Mouse (Mus musculus) heart, embryonic 12.5 days (tissue): ENCODE results near the gene Gast. TPM values are rescaled to one million over a fixed set of nuclear protein-coding genes. Genes with fewer than 3 reads are reported as not detected.
"Not testable (repeated sequence)": the region's sequence is repeated elsewhere in the genome, so short reads cannot be mapped to it uniquely, and the experiment has no call there.

ENCODE experiments used
- ATAC-seq: fragments of 200-750 bp; cut with Nextera tagmentation; 2 replicates; pipeline ENCODE4 v1.8.0; 2017; ENCODE audit warnings: moderate TSS enrichment, moderate library complexity; ENCODE audit not compliant: insufficient number of reproducible peaks, low FRiP score
- H3K27ac ChIP-seq: fragments of 300-500 bp; sonication (generic); 2 replicates; pipeline ENCODE4 v1.5.1; 2016; ENCODE audit warnings: mild to moderate bottlenecking, moderate library complexity; ENCODE audit not compliant: poor library complexity, severe bottlenecking
- H3K27me3 ChIP-seq: fragments of 300-500 bp; sonication (generic); replicated peaks from 2 replicates; pipeline ENCODE4 v1.6.1; 2016; ENCODE audit warnings: mild to moderate bottlenecking, moderate library complexity
- H3K36me3 ChIP-seq: fragments of 300-500 bp; sonication (generic); 2 replicates; pipeline ENCODE4 v1.6.1; 2016; ENCODE audit warnings: mild to moderate bottlenecking, moderate library complexity
- H3K4me1 ChIP-seq: fragments of 300-500 bp; sonication (generic); replicated peaks from 2 replicates; pipeline ENCODE4 v1.6.1; 2016; ENCODE audit warnings: mild to moderate bottlenecking
- H3K4me2 ChIP-seq: fragments of 300-500 bp; sonication (generic); 2 replicates; pipeline ENCODE4 v1.6.1; 2016; ENCODE audit warnings: mild to moderate bottlenecking, moderate library complexity
- H3K4me3 ChIP-seq: fragments of 300-500 bp; sonication (generic); 2 replicates; pipeline ENCODE4 v1.5.1; 2016; ENCODE audit warnings: mild to moderate bottlenecking
- H3K9ac ChIP-seq: fragments of 300-500 bp; sonication (generic); 2 replicates; pipeline ENCODE4 v1.6.1; 2016; ENCODE audit warnings: mild to moderate bottlenecking, moderate library complexity
- H3K9me3 ChIP-seq: fragments of 300-500 bp; sonication (generic); replicated peaks from 2 replicates; pipeline ENCODE4 v1.6.1; 2016; ENCODE audit warnings: mild to moderate bottlenecking, moderate library complexity
- WGBS: fragments of 180-500 bp; shearing (Covaris S2); methylation state at CpG from one replicate; pipeline ENCODE4 v1.1.7; 2016; 5-methylcytosine and 5-hydroxymethylcytosine counted together
- polyA plus RNA-seq: library from polyadenylated mRNA; unstranded; fragments of >200 nt; fragmentation: Nextera tagmentation; extraction: Ambion mirVana; gene quantifications from 2 replicates; pipeline ENCODE4 v1.2.1, GENCODE M21; 2016

Gene Gast
- polyA plus RNA-seq, 1 experiment from 2014 or later = not detected

- 66% methylated on average over 3 of the region's 3 CpGs for WGBS
- no peak for ATAC-seq
- no peak overlapping the region for H3K9ac ChIP-seq
These were observed 1.5 kb downstream of the Gast start for GRCm38 (mm10) chr11:100335731-100336130.

GRCm38 (mm10) chr11:100344269-100344668 is 10.1 kb downstream of the Gast start:
- Histone ChIP-seq H3K27ac (no peak overlapping the region), H3K4me2 (no peak overlapping the region), H3K4me3 (no peak overlapping the region), H3K9me3 (no peaks in the 10 kb centered on the region), H3K36me3 (no peaks in the 10 kb centered on the region), H3K4me1 (no peaks in the 10 kb centered on the region), H3K9ac (no peak overlapping the region), H3K27me3 (peaks cover 7% of the 10 kb centered on the region; the same call in 1 of the 2 replicates)
- 82% methylated on average over 10 of the region's 10 CpGs for WGBS
- ATAC-seq = no peak

More at GRCm38 (mm10) chr11:100335731-100336130, 1.5 kb downstream of the Gast start:
- Histone ChIP-seq H3K27ac (no peak overlapping the region), H3K27me3 (no peaks in the 10 kb centered on the region), H3K9me3 (no peaks in the 10 kb centered on the region), H3K4me3 (no peak overlapping the region), H3K4me1 (peaks cover 5% of the 10 kb centered on the region; the same call in 1 of the 2 replicates), H3K4me2 (no peak overlapping the region), H3K36me3 (no peaks in the 10 kb centered on the region)

DNA sequence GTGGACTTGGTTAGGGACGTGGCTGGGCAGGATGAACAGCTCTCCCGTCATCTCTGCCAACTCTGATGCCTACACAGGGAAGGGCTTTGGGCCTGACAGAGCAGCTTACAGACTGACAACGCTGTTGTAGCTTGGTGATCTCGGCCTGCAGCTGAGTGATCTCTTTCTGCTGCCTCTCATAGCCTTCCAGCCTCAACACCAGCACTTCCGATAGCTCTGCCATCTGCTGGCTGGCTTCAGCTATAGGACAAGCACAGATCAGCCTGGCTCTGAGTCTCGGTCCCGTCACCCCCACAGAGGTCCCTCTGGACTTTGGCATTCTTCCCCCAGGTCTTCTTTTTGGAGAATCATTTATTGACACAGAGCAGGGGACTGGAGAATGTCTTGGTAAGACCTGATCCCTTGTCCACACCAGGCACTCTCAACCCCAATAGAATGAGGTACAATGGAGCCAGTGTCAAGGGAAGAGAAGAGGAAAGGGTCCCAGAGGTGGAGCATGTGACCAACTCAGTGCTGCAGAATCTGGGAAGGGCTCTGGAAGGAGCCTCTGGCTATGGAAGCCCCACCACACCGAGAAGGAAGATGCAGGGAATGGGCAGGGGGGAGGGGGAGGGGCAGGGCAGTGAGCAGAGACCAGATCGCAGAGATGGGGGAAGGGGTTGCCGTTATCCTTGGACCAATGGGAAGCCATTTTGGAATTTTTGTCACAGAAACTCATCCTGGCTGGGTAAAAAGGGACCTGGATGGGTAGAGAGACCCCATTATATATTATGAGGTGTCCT is 18.1 kb downstream of the Gast start:
- H3K27me3 ChIP-seq = peaks cover 42% of the 10 kb centered on the region
- 26% methylated on average over 10 of the region's 10 CpGs for whole genome bisulfite sequencing
- H3K9ac ChIP-seq = no peak overlapping the region

DNA sequence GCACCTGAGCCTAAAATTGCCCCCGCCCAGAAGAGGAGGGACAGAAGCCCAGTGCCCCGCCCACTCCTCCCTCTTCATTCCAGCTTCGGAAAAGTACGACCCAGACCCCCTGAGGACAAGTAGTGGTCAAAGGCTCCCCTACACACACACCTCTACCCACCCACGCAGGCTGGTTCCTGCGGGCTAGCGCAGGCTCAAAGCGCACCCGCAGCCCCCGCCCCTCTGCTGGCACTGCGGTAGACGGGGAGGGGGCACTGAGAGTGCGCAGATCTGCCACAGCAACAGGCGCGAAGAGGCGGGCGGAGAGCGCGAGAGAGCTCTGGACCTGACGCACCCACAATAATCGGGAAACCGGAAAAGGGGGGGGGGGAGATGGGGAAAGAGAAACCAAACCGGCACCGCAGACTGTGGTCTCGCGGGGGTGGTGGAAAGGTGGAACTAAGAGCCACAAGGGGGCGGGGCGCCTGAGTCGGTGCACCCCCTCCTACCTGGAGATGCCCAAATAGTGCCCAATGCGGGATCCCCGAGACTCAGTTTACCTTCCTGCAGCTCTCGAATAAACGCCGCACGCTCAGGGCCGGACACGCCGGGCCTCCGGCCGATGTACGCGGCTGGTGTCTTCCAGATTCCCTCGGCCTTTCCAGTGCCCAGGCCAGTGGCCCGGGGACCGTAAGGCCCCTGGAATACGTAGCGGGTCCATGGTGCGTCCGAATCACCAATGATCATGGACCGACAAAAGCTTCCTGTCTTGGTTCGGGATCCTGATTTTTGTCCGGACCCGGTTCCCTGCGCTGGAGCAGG is 21.1 kb downstream of the Gast start:
- peak overlapping the region; percentile 76 for H3K9ac ChIP-seq
- H3K27ac ChIP-seq = no peak overlapping the region
- no peaks in the 10 kb centered on the region for H3K36me3 ChIP-seq
- WGBS = 2% methylated on average over 54 of the region's 54 CpGs
- ATAC-seq = peak; percentile 49
- peaks cover 15% of the 10 kb centered on the region; the same call in 1 of the 2 replicates for H3K4me1 ChIP-seq
- H3K27me3 ChIP-seq = peaks cover 59% of the 10 kb centered on the region
- peak overlapping the region; percentile 67 for H3K4me3 ChIP-seq
- H3K9me3 ChIP-seq = no peaks in the 10 kb centered on the region
- H3K4me2 ChIP-seq = peak overlapping the region; percentile 99

More for the DNA sequence above, 18.1 kb downstream of the Gast start:
- H3K4me1 ChIP-seq = peaks cover 15% of the 10 kb centered on the region; the same call in 1 of the 2 replicates
- no peak overlapping the region for H3K4me3 ChIP-seq
- H3K36me3 ChIP-seq = no peaks in the 10 kb centered on the region
- no peaks in the 10 kb centered on the region for H3K9me3 ChIP-seq
- no peak overlapping the region for H3K27ac ChIP-seq
- no peak overlapping the region for H3K4me2 ChIP-seq
- no peak for ATAC-seq

DNA sequence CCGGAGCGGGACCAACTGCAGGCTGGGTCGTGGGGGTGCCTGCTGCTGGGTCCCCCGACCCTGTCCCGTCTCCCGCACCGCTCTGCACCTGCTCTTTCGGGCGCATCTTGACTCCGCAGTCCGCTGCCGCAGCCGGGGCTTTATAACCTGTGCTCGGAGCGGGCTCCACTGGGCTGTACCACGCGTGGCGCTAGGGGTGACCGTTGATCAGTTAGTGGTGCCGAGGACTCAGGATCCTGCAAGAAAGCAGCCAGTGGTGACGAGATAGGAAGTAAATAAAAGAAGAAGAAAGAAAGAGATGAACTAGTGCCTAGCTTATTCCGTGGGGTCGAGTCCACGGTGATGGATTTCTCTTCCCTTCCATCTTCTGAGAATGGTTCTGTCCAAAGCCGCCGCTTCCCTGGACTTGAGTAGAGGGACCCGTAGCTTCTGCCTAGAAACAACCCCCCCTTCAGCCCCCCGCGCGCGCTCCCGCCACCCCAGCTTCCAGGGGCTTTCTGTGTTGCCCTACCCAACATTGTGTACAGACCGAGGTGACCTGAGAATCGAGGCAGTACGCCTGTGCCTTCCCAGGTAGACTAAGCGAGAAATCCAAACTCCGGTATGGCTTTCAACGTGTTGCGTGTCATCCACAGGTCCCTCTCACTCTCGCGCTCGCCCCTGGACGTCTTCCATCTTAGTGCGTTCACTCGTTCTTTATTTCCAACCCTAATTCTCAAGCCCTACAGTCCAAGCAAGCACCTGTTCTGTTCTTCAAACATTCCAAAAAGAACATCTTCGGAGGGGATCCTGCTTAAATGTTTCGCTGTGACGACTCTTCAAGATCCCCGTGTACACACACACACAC is 22.0 kb downstream of the Gast start, which contains the start of gene Hap1:
Hap1 (minus strand) TSS at position 157 of the 847 bp plus-strand sequence.
- peak; percentile 49; the same call in 1 of the 2 replicates for ATAC-seq
- H3K27ac ChIP-seq = no peak within 1 kb of the TSS
- peaks cover 15% of the 10 kb centered on the region; the same call in 1 of the 2 replicates for H3K4me1 ChIP-seq
- no peaks in the 10 kb centered on the region for H3K36me3 ChIP-seq
- peak within 1 kb of the TSS; percentile 67 for H3K4me3 ChIP-seq
- WGBS = 3% methylated on average over 49 of the region's 49 CpGs
- no peaks in the 10 kb centered on the region for H3K9me3 ChIP-seq
- H3K27me3 ChIP-seq = peaks cover 62% of the 10 kb centered on the region
- peak within 1 kb of the TSS; percentile 76 for H3K9ac ChIP-seq
- peak within 1 kb of the TSS; percentile 99 for H3K4me2 ChIP-seq

GRCm38 (mm10) chr11:100356819-100357211 is 22.6 kb downstream of the Gast start:
- Histone ChIP-seq H3K27me3 (peaks cover 62% of the 10 kb centered on the region), H3K9ac (no peak overlapping the region; the same call in 1 of the 2 replicates)

DNA sequence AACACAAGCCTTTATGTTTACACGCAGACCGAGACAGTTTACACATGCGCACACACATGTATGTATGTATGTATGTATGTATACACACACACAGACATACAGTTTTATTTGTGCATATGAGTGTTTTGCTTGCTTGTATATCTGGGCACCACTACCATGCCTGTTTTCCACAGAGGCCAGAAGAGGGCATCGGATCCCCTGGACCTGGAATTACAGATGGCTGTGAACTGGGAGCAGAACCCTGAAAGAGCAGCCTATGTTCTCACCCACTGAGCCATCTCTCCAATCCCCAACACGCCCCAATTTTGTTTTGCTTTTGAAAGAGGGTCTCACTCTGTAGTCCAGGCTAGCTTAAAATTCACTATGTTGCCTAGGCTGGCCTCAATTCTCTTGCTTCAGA is 23.2 kb downstream of the Gast start:
- 53% methylated on average over 5 of the region's 5 CpGs for WGBS
- Histone ChIP-seq H3K27ac (no peak overlapping the region), H3K4me2 (no peak overlapping the region), H3K4me3 (no peak overlapping the region), H3K9me3 (no peaks in the 10 kb centered on the region), H3K27me3 (peaks cover 60% of the 10 kb centered on the region), H3K36me3 (no peaks in the 10 kb centered on the region), H3K9ac (no peak overlapping the region), H3K4me1 (peaks cover 7% of the 10 kb centered on the region; the same call in 1 of the 2 replicates)
- ATAC-seq = no peak

More at GRCm38 (mm10) chr11:100356819-100357211, 22.6 kb downstream of the Gast start:
- peak overlapping the region; percentile 67 for H3K4me3 ChIP-seq
- WGBS = 29% methylated on average over 9 of the region's 9 CpGs
- H3K27ac ChIP-seq = no peak overlapping the region
- no peaks in the 10 kb centered on the region for H3K36me3 ChIP-seq
- peaks cover 9% of the 10 kb centered on the region; the same call in 1 of the 2 replicates for H3K4me1 ChIP-seq
- no peaks in the 10 kb centered on the region for H3K9me3 ChIP-seq
- ATAC-seq = no peak
- H3K4me2 ChIP-seq = peak overlapping the region; percentile 99

GRCm38 (mm10) chr11:100360175-100360574 is 26.0 kb downstream of the Gast start:
- Histone ChIP-seq H3K36me3 (no peaks in the 10 kb centered on the region), H3K9ac (no peak overlapping the region), H3K27me3 (peaks cover 42% of the 10 kb centered on the region), H3K9me3 (no peaks in the 10 kb centered on the region), H3K4me1 (peaks cover 7% of the 10 kb centered on the region; the same call in 1 of the 2 replicates), H3K4me2 (no peak overlapping the region), H3K4me3 (no peak overlapping the region), H3K27ac (no peak overlapping the region)
- no peak for ATAC-seq
- WGBS = 76% methylated on average over 6 of the region's 6 CpGs

DNA sequence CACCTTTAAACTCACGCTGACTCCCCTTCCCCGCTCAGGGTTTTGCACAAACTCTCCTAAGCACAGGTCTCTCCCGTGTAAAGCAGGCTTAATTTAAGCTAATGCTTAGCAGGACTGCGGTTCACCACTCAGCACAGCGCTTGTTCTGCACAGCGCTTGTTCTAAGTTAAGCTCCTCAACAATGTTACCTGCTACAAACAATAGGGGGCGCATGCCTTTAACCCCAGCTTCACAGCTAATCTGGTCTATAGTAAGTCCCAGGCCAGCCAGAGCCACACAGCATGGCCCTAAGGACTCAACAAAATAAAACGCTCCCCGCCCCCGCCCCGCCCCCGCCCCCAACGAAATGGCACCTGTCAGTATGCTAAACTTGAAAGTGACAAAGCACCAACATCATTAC is 26.9 kb downstream of the Gast start:
- not testable (repeated sequence) for H3K9me3 ChIP-seq, H3K36me3 ChIP-seq, H3K27ac ChIP-seq, H3K4me3 ChIP-seq, ATAC-seq, H3K4me2 ChIP-seq, H3K4me1 ChIP-seq, H3K9ac ChIP-seq
- WGBS = no CpG with 5 or more reads among the region's 13 CpGs
- peaks cover 41% of the 10 kb centered on the region for H3K27me3 ChIP-seq

DNA sequence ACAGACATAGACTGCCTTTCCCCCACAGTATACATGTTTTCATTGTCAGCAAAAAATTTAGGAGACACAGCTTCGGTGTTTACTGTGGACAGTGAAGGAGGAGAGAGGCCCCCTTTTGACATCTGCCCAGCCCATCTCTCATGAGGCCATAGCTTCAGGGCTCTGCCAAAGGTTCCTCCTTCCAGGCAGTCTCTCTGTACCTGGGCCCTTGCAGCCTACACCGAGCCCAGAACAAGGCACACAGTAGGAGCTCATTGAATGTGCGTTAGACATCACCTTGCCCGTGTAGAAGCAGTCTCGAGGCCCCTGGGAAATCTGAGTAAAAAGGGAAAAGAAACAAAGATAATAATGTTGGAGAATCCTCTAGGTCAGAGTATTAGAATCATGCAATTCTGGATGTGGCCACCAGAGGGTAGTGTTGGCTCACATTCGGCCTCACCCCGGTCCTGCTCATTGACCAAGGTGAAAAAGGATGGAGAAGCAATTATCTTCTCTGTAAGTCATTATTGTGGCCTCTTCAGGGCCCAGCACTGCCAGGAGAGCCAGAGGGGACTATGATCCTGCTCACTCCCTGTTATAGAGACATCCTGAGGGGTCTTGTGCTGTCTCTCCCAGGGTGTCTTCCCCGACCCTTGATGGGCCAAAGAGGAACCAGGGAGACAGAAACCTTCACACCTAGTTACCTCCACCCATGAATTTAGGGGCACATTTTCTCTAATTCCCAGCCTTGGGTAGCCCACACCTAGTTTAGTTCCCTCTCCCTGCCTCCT is 28.2 kb downstream of the Gast start:
- no peak overlapping the region for H3K4me3 ChIP-seq
- 0 out of 2 replicates have a peak, but pooled peaks have one; percentile 18 for ATAC-seq
- no peak overlapping the region for H3K9ac ChIP-seq
- H3K27ac ChIP-seq = no peak overlapping the region
- no peaks in the 10 kb centered on the region for H3K9me3 ChIP-seq
- 0 out of 2 replicates have a peak, but pooled peaks cover 3% of the 10 kb centered on the region for H3K4me1 ChIP-seq
- H3K36me3 ChIP-seq = no peaks in the 10 kb centered on the region
- 15% methylated on average over 8 of the region's 8 CpGs for WGBS
- H3K4me2 ChIP-seq = no peak overlapping the region
- peaks cover 37% of the 10 kb centered on the region for H3K27me3 ChIP-seq
